Mouse (Mus musculus): Measurements from ENCODE around the gene Wfdc8.

GRCm38 (mm10) chr2:164560106-164560505 lies 53.3 kb downstream of the Wfdc8 start:
- TF ChIP-seq POLR2A (IDR thresholded peaks at IDR 0.05; ENCODE audit: low read depth, low read length) (no peak), ZNF384 (IDR thresholded peaks at IDR 0.05; ENCODE audit: low read depth, low read length) (no peak), ZKSCAN1 (IDR thresholded peaks at IDR 0.05; ENCODE audit: borderline replicate concordance, low read depth, low read length) (no peak), BHLHE40 (IDR thresholded peaks at IDR 0.05; ENCODE audit: low read depth, low read length) (no peak), MEF2A (IDR thresholded peaks at IDR 0.05; ENCODE audit: borderline replicate concordance, low read depth, low read length) (no peak), CTCF (conservative IDR thresholded peaks at IDR 0.05 in 1 of 2, IDR thresholded peaks at IDR 0.05 in 1 of 2; ENCODE audit: low read depth in 2 of 2, low read length in 2 of 2) (no peak), CHD2 (IDR thresholded peaks at IDR 0.05; ENCODE audit: low read length) (no peak), CHD1 (IDR thresholded peaks at IDR 0.05; ENCODE audit: low read depth, low read length) (no peak), ETS1 (conservative IDR thresholded peaks at IDR 0.05; ENCODE audit: low read depth, low read length) (no peak), TCF12 (IDR thresholded peaks at IDR 0.05; ENCODE audit: low read depth, low read length) (no peak), UBTF (IDR thresholded peaks at IDR 0.05; ENCODE audit: low read depth, low read length) (no peak), MAX (IDR thresholded peaks at IDR 0.05; ENCODE audit: low read length) (no peak), NELFE (IDR thresholded peaks at IDR 0.05; ENCODE audit: low read depth, low read length) (no peak)

All from CH12.LX (cell line).